Mouse (Mus musculus) liver, embryonic 14.5 days (tissue): ENCODE measurements around the gene Il31ra.

Experiments
- CTCF ChIP-seq: IDR thresholded peaks from 2 replicates; pipeline ENCODE4 v1.5.1; 2016; ENCODE audit warnings: antibody characterized with exemption, low read depth, control low read depth
- EP300 ChIP-seq: IDR thresholded peaks from 2 replicates; pipeline ENCODE4 v1.6.1; 2016; ENCODE audit warnings: antibody characterized with exemption, low read depth

GRCm38 (mm10) chr13:112507691-112508090 lies 86.5 kb downstream of the Il31ra start:
- TF ChIP-seq CTCF, result no peak
- no peak for TF ChIP-seq EP300
